Mouse (Mus musculus) liver, embryonic 11.5 days (tissue): ENCODE measurements around the gene Ccdc124. TPM values are rescaled to one million over a fixed set of nuclear protein-coding genes. Genes with fewer than 3 reads are reported as not detected.

Source experiments
- ATAC-seq: fragments of 200-750 bp; cut with Nextera tagmentation; replicated peaks from 2 replicates; pipeline ENCODE4 v1.8.0; 2017; ENCODE audit warnings: moderate number of reproducible peaks, mild to moderate bottlenecking, moderate TSS enrichment, moderate library complexity; ENCODE audit not compliant: low FRiP score
- DNase-seq: peaks from one replicate; pipeline ENCODE4 v3.0.0-alpha.2; 2017; ENCODE audit warnings: low spot score
- H3K27ac ChIP-seq: fragments of 300-500 bp; sonication (generic); 2 replicates; pipeline ENCODE4 v1.5.1; 2014; ENCODE audit warnings: mild to moderate bottlenecking, low read depth, low read length, control low read depth
- H3K27me3 ChIP-seq: fragments of 300-500 bp; sonication (generic); replicated peaks from 2 replicates; pipeline ENCODE4 v1.6.1; 2014; ENCODE audit warnings: low read length, mixed read lengths; ENCODE audit not compliant: control insufficient read depth, insufficient read depth
- H3K36me3 ChIP-seq: fragments of 300-500 bp; sonication (generic); 2 replicates; pipeline ENCODE4 v1.6.1; 2014; ENCODE audit warnings: mild to moderate bottlenecking, low read length, moderate library complexity, mixed read lengths; ENCODE audit not compliant: control insufficient read depth, insufficient read depth
- H3K4me1 ChIP-seq: fragments of 300-500 bp; sonication (generic); replicated peaks from 2 replicates; pipeline ENCODE4 v1.6.1; 2014; ENCODE audit warnings: low read length, mixed read lengths; ENCODE audit not compliant: control insufficient read depth, insufficient read depth
- H3K4me2 ChIP-seq: fragments of 300-500 bp; sonication (generic); 2 replicates; pipeline ENCODE4 v1.6.1; 2014; ENCODE audit warnings: mild to moderate bottlenecking, control low read depth, moderate library complexity
- H3K4me3 ChIP-seq: fragments of 300-500 bp; sonication (generic); 2 replicates; pipeline ENCODE4 v1.5.1; 2014; ENCODE audit warnings: low read depth, low read length, control low read depth
- H3K9ac ChIP-seq: fragments of 300-500 bp; sonication (generic); 2 replicates; pipeline ENCODE4 v1.6.1; 2014; ENCODE audit warnings: low read depth, low read length, control low read depth
- H3K9me3 ChIP-seq: fragments of 300-500 bp; sonication (generic); 2 replicates; pipeline ENCODE4 v1.6.1; 2016; ENCODE audit warnings: low read length, inconsistent platforms, mixed read lengths; ENCODE audit not compliant: control insufficient read depth
- WGBS: fragments of 180-500 bp; shearing (Covaris S2); extraction: QIAGEN DNeasy Blood & Tissue Kit; methylation state at CpG from one replicate; pipeline ENCODE4 v1.1.7; 2014; 5-methylcytosine and 5-hydroxymethylcytosine counted together
- polyA plus RNA-seq: library from polyadenylated mRNA; unstranded; fragments of >200 nt; fragmentation: Nextera tagmentation; extraction: Ambion mirVana; gene quantifications from 2 replicates; pipeline ENCODE4 v1.2.1, GENCODE M21; 2014

Ccdc124 gene
- polyA plus RNA-seq, 1 experiment from 2014 or later, result 112 TPM

GRCm38 (mm10) chr8:70862824-70863641 lies 10.7 kb downstream of the Ccdc124 start, which contains the start of gene Kcnn1:
Kcnn1 (minus strand) TSS chr8:70863258.
- Histone ChIP-seq H3K9me3 (no peaks in the 10 kb centered on the region), H3K36me3 (no peaks in the 10 kb centered on the region; the same call in 1 of the 2 replicates), H3K27me3 (peaks cover 45% of the 10 kb centered on the region), H3K27ac (no peak within 1 kb of the TSS), H3K4me2 (peak within 1 kb of the TSS; percentile 84), H3K4me1 (peaks cover 34% of the 10 kb centered on the region), H3K4me3 (peak within 1 kb of the TSS; percentile 50), H3K9ac (no peak within 1 kb of the TSS)
- DNase-seq, result no peak
- WGBS, result 2% methylated on average over 55 of the region's 55 CpGs
- ATAC-seq, result no peak

- H3K4me3 ChIP-seq, result no peak overlapping the region
- ATAC-seq, result no peak
- H3K4me1 ChIP-seq, result peaks cover 10% of the 10 kb centered on the region
- H3K27me3 ChIP-seq, result peaks cover 30% of the 10 kb centered on the region
- DNase-seq, result no peak
- no peak overlapping the region for H3K9ac ChIP-seq
- WGBS, result 14% methylated on average over 4 of the region's 4 CpGs
- no peaks in the 10 kb centered on the region for H3K36me3 ChIP-seq
- no peaks in the 10 kb centered on the region for H3K9me3 ChIP-seq
- no peak overlapping the region for H3K27ac ChIP-seq
- peak overlapping the region; percentile 92; the same call in 1 of the 2 replicates for H3K4me2 ChIP-seq
Observed at GRCm38 (mm10) chr8:70857516-70857915, 16.2 kb downstream of the Ccdc124 start.

- Histone ChIP-seq H3K27ac (no peak overlapping the region), H3K4me2 (peak overlapping the region; percentile 92), H3K4me1 (peaks cover 13% of the 10 kb centered on the region), H3K9me3 (no peaks in the 10 kb centered on the region), H3K36me3 (no peaks in the 10 kb centered on the region), H3K9ac (peak overlapping the region; percentile 58), H3K27me3 (peaks cover 22% of the 10 kb centered on the region), H3K4me3 (peak overlapping the region; percentile 59)
- ATAC-seq (peak; percentile 82), DNase-seq (no peak)
- WGBS, result 9% methylated on average over 33 of the region's 33 CpGs
Observed at GRCm38 (mm10) chr8:70856541-70857197, 17.1 kb downstream of the Ccdc124 start.

- ATAC-seq, result no peak
- no peaks in the 10 kb centered on the region for H3K9me3 ChIP-seq
- DNase-seq, result no peak
- peak overlapping the region; percentile 92; the same call in 1 of the 2 replicates for H3K4me2 ChIP-seq
- no peak overlapping the region for H3K9ac ChIP-seq
- H3K27ac ChIP-seq, result no peak overlapping the region
- H3K4me1 ChIP-seq, result peaks cover 18% of the 10 kb centered on the region
- no peak overlapping the region for H3K4me3 ChIP-seq
- 62% methylated on average over 5 of the region's 5 CpGs for WGBS
- no peaks in the 10 kb centered on the region for H3K36me3 ChIP-seq
- peaks cover 16% of the 10 kb centered on the region for H3K27me3 ChIP-seq
Observed at GRCm38 (mm10) chr8:70856028-70856427, 17.7 kb downstream of the Ccdc124 start.

- peaks cover 18% of the 10 kb centered on the region for H3K4me1 ChIP-seq
- H3K36me3 ChIP-seq, result no peaks in the 10 kb centered on the region
- H3K4me3 ChIP-seq, result no peak overlapping the region
- no peak overlapping the region for H3K27ac ChIP-seq
- DNase-seq (no peak), ATAC-seq (no peak)
- WGBS, result 63% methylated on average over 2 of the region's 2 CpGs
- H3K9me3 ChIP-seq, result no peaks in the 10 kb centered on the region
- H3K9ac ChIP-seq, result no peak overlapping the region
- peaks cover 19% of the 10 kb centered on the region for H3K27me3 ChIP-seq
- H3K4me2 ChIP-seq, result no peak overlapping the region
Observed at GRCm38 (mm10) chr8:70853863-70854262, 19.9 kb downstream of the Ccdc124 start.

- no peak overlapping the region for H3K4me3 ChIP-seq
- H3K27ac ChIP-seq, result no peak overlapping the region
- H3K4me1 ChIP-seq, result peaks cover 14% of the 10 kb centered on the region
- peaks cover 27% of the 10 kb centered on the region for H3K27me3 ChIP-seq
- WGBS, result 84% methylated on average over 41 of the region's 41 CpGs
- no peak for ATAC-seq
- H3K9ac ChIP-seq, result no peak overlapping the region
- H3K9me3 ChIP-seq, result no peaks in the 10 kb centered on the region
- H3K4me2 ChIP-seq, result no peak overlapping the region
- DNase-seq, result no peak
- no peaks in the 10 kb centered on the region for H3K36me3 ChIP-seq
Observed at GRCm38 (mm10) chr8:70852595-70853231, 21.0 kb downstream of the Ccdc124 start.

GRCm38 (mm10) chr8:70851837-70852236 lies 21.9 kb downstream of the Ccdc124 start:
- no peak for DNase-seq
- no peak overlapping the region for H3K27ac ChIP-seq
- H3K4me1 ChIP-seq, result peaks cover 9% of the 10 kb centered on the region
- peaks cover 27% of the 10 kb centered on the region for H3K27me3 ChIP-seq
- WGBS, result 56% methylated on average over 6 of the region's 6 CpGs
- no peak for ATAC-seq
- H3K9me3 ChIP-seq, result no peaks in the 10 kb centered on the region
- no peak overlapping the region; the same call in 1 of the 2 replicates for H3K9ac ChIP-seq
- no peak overlapping the region for H3K4me3 ChIP-seq
- no peak overlapping the region for H3K4me2 ChIP-seq
- no peaks in the 10 kb centered on the region for H3K36me3 ChIP-seq

- Histone ChIP-seq H3K4me3 (no peak overlapping the region), H3K27ac (no peak overlapping the region), H3K27me3 (peaks cover 20% of the 10 kb centered on the region), H3K36me3 (no peaks in the 10 kb centered on the region), H3K9me3 (no peaks in the 10 kb centered on the region), H3K9ac (no peak overlapping the region), H3K4me2 (no peak overlapping the region), H3K4me1 (peaks cover 8% of the 10 kb centered on the region)
- DNase-seq (no peak), ATAC-seq (no peak)
- 71% methylated on average over 4 of the region's 4 CpGs for WGBS
Observed at GRCm38 (mm10) chr8:70850947-70851346, 22.8 kb downstream of the Ccdc124 start.
